Mouse (Mus musculus) lung, adult 2 months (tissue): ENCODE measurements around the gene Igsf3. TPM values are rescaled to one million over a fixed set of nuclear protein-coding genes. Genes with fewer than 3 reads are reported as not detected.

ENCODE experiments used
- DNase-seq: peaks from one replicate; pipeline ENCODE4 v3.0.0; 2022
- H3K4me1 ChIP-seq: fragments of 200-500 bp; 2 replicates; pipeline ENCODE4 v1.6.1; 2011; ENCODE audit warnings: low read length; ENCODE audit not compliant: control insufficient read depth, insufficient read depth
- H3K4me3 ChIP-seq: fragments of 200-500 bp; replicated peaks from 2 replicates; pipeline ENCODE3; 2011; ENCODE audit warnings: low read depth, mild to moderate bottlenecking, control low read depth, low read length; ENCODE audit errors: extremely low read depth
- CTCF ChIP-seq: fragments of 200-500 bp; IDR thresholded peaks from 2 replicates; pipeline ENCODE4 v1.5.1; 2011; ENCODE audit warnings: mild to moderate bottlenecking, low read length, control low read depth; ENCODE audit not compliant: insufficient read depth
- POLR2A ChIP-seq: fragments of 200-500 bp; IDR thresholded peaks from 2 replicates; pipeline ENCODE4 v1.6.1; 2011; ENCODE audit warnings: low read depth, mild to moderate bottlenecking, control low read depth, low read length, borderline replicate concordance; ENCODE audit errors: extremely low read depth
- WGBS: fragments of 180-500 bp; shearing (Covaris S2); methylation state at CpG from one replicate; pipeline ENCODE4 v1.1.7; 2018; 5-methylcytosine and 5-hydroxymethylcytosine counted together
- polyA plus RNA-seq: library from polyadenylated mRNA; depleted of rRNA; stranded (reverse); fragments of >200 nt; gene quantifications from 2 replicates; pipeline ENCODE4 v1.2.3, GENCODE M21; 2012

Gene Igsf3
- polyA plus RNA-seq, 1 experiment = 7.3 TPM

DNA sequence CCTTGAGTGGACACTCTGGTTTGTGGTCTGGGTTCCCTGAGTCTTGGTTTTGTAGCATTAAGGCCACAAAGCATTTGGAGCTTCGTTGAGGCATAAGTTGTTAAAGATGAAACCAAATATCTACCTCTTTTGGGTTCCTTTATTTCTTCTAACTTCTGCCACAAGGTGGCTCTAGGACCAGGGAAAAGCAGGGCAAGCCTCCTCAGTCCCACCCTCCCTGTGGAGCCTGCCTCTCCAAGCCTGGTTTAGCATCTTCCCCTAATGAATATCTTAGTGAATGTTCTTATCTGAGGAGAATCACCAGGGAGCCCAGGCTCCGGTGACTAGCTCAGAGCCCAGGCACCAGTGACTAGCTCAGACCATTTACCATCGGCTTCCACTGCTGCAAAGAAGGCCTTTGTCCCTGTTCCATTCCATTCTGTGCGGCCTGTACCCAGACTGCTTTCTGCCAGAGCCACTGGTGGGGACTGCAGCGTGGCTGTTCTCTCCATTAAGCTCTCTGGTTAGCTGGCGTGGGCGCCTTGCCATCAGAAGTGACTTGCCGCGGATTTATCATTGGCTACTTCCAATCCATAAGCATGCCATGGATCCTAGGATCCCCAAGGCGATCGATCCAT is 66.5 kb downstream of the Igsf3 start:
- Histone ChIP-seq H3K4me3 (no peak overlapping the region), H3K4me1 (no peaks in the 10 kb centered on the region)
- WGBS = 80% methylated on average over 11 of the region's 11 CpGs
- TF ChIP-seq POLR2A = no peak
- TF ChIP-seq CTCF = no peak
- DNase-seq = no peak

DNA sequence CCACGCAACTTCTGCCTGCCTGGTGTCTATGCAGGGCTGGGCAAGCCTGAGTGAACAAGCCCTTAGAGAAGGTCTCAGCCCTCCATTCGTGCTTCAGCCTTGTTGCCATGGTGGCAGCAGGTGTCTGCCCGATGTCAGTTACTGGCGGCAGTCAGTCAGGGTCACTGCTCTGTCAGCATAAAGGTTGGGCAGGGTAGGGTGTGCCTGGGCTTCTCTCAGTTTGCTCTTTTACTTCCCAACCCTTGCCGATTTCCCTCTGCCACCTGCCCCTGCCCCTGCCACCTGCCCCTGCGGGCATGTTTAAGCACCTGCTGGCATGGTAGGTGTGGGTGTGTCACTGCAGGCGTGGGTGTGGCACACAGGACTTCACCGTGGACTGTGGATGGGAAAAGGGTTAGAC is 67.6 kb downstream of the Igsf3 start:
- H3K4me3 ChIP-seq = no peak overlapping the region
- TF ChIP-seq CTCF (no peak), POLR2A (no peak)
- DNase-seq = no peak

DNA sequence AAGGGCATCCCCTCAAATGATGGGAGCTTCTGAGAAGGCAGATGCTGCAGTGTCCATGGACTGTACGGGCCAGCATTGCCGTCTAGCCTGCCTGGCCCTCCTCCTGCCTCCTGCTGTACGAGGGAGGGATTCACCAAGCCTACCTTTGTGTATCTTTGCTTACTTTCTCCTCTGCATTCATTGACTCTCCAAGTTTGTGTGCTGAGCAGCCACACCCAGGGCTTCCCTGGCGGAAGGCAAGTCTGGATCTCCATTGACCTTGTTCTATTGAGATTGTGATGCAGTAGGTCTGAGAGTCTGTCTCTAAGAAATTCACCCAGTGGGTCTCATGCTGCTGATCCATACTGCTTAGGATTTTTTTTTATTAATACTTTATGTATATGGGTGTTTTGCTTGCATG is 70.4 kb downstream of the Igsf3 start:
- no peak for TF ChIP-seq POLR2A
- no peak for TF ChIP-seq CTCF
- DNase-seq = no peak
- H3K4me3 ChIP-seq = no peak overlapping the region
- no peaks in the 10 kb centered on the region for H3K4me1 ChIP-seq
- WGBS = 85% methylated on average over 4 of the region's 4 CpGs

More for the DNA sequence above, 67.6 kb downstream of the Igsf3 start:
- 71% methylated on average over 8 of the region's 8 CpGs for WGBS
- no peaks in the 10 kb centered on the region for H3K4me1 ChIP-seq

DNA sequence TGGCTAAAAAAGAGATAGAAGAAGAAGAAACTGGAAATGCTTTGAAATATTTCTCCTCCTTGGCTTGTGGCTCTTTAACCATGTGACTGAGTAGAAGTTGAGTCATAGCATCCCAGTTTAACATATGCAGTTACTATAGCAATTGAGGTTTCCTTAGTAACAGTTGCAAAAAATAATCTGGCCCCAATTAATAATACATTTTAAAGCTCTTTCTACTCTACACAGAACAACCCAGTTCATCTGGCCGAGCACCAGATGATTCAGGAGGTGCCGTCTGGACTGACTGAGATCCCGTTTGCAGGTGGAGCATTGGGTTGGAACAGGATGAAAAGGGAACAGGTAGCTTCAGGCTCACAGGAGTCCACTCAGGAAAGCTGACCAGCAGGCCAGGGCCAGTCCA is 71.9 kb downstream of the Igsf3 start:
- DNase-seq = no peak
- 94% methylated on average over 3 of the region's 3 CpGs for WGBS
- H3K4me3 ChIP-seq = no peak overlapping the region
- no peaks in the 10 kb centered on the region for H3K4me1 ChIP-seq
- no peak for TF ChIP-seq CTCF
- no peak for TF ChIP-seq POLR2A

DNA sequence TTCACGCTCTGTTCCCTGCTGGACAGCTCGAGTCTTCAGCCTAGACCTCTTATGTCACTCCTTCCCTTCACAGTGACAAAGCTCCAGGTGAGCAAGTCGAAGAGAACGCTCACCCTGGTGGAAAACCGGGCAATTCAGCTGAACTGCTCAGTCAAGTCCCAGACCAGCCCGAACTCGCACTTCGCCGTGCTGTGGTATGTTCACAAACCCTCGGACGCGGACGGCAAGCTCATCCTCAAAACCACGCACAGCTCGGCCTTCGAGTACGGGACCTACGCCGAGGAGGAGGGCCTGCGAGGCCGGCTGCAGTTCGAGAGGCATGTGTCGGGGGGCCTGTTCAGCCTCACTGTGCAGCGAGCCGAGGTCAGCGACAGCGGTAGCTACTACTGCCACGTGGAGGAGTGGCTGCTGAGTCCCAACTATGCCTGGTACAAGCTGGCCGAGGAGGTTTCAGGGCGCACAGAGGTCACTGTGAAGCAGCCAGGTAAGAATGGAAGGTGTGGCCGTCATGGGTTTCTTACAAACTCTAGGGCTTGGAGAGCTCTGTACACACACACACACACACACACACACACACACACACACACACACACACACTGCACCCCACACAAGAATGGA is 74.0 kb downstream of the Igsf3 start:
- whole genome bisulfite sequencing = 84% methylated on average over 31 of the region's 31 CpGs
- TF ChIP-seq CTCF = no peak
- TF ChIP-seq POLR2A = no peak
- H3K4me3 ChIP-seq = no peak overlapping the region
- H3K4me1 ChIP-seq = no peaks in the 10 kb centered on the region
- DNase-seq = no peak

DNA sequence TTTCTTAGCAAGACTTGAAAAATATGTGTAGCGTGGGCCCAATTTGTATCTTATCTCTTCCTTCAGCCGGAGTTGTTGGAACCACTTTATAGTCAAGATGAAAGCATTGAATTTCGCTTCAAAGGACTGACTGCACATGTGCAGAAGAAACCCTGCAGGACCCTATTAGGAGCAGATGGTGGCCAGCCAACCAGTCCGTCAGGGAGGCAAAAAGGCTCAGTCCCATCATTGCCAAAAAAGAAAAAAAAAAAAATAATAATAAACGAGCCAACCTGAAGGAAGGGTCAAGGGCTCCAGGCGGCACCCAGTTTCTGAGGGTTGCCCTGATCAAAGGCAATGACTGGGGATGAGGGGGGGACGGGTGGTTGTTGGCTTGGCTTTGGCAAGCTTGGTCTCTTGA is 83.7 kb downstream of the Igsf3 start:
- DNase-seq = no peak
- 84% methylated on average over 7 of the region's 7 CpGs for WGBS
- Histone ChIP-seq H3K4me1 (no peaks in the 10 kb centered on the region), H3K4me3 (no peak overlapping the region)
- TF ChIP-seq POLR2A = no peak
- TF ChIP-seq CTCF = no peak

DNA sequence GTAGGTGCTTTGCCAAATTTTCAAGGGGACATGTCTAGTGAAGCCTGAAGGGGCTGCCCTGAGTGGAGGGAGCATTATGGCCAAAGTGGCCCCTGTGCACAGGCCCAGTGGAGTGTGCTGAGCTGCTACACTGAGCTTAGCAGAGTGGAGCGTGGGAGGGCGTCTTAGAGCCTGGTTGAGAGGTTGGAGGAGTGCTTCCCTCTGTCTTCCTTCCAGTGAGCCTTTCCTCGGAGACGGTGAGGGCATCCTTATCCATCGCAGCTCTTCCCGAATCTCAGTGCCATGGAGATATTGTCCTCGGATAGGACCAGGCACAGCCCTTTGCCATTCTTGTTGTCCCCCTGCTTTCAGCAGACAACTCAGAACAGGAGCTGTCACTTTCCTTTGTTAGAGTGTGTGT is 84.2 kb downstream of the Igsf3 start:
- no peak for DNase-seq
- no peaks in the 10 kb centered on the region for H3K4me1 ChIP-seq
- no peak overlapping the region for H3K4me3 ChIP-seq
- TF ChIP-seq CTCF = no peak
- TF ChIP-seq POLR2A = no peak
- WGBS = 88% methylated on average over 7 of the region's 7 CpGs

DNA sequence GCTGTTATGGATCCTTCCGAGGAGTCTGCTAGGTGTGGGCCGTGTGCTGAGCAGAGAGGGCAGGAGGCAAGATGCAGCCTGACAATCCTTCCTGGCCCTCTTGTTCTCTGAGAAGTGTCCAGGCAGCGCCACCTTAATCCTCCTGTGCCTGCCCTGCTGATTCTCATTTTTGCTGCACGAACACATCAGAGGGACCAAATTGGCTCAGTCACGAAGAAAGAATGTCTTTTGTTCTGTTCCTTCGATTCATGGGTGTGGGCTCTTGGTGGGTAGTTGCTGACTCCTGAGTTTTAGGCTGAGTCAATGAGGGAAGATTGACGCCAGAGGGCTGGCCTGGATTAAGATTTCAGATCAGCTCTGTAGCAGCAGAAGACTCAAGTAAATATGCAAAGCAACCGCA is 84.9 kb downstream of the Igsf3 start:
- TF ChIP-seq CTCF (no peak), POLR2A (no peak)
- no peaks in the 10 kb centered on the region for H3K4me1 ChIP-seq
- DNase-seq = no peak
- no peak overlapping the region for H3K4me3 ChIP-seq
- 67% methylated on average over 8 of the region's 8 CpGs for WGBS

DNA sequence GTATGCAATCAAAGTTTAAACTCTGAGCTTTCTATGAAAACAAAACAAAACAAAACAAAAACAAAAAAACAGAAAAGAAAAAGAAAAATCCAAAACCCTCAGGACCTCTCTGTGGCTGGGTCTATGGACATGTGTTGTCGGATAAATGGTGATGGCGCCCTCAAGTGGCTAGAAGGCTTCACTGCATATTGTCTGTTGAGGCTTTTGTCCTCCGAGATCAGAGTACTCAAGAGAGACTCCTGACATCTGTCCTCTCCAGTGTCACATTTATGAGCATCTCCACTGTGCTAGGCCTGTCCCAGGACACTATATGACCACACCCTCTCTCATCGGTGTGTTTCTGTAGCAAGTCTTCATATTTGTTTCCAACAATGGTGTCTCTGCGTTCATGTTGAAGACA is 85.4 kb downstream of the Igsf3 start:
- DNase-seq = peak; percentile 69
- TF ChIP-seq POLR2A (no peak), CTCF (peak; percentile 62)
- Histone ChIP-seq H3K4me3 (no peak overlapping the region), H3K4me1 (no peaks in the 10 kb centered on the region)
- WGBS = 31% methylated on average over 5 of the region's 5 CpGs

DNA sequence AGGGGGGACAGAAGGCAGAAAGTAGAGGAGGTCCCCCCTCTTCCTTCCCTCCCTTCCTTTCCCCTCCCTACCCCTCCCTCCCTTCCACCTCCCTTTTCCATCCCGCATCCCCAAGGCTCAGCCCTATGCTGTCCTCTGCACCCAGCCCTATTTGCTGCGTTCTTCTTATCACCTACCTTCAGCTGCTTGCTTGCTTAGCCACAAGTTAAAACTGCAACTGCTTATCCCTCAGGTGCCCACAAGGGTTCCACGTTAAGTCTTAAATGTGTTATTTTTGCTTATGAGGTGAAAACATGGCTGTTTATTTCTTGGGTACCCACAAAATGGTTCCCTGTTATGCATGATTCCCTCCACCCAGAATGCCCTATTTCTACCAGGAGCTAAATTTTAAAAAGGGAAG is 86.6 kb downstream of the Igsf3 start:
- Histone ChIP-seq H3K4me3 (no peak overlapping the region), H3K4me1 (no peaks in the 10 kb centered on the region)
- WGBS = 86% methylated on average over 3 of the region's 3 CpGs
- no peak for DNase-seq
- TF ChIP-seq CTCF = no peak
